Mouse (Mus musculus) forebrain, embryonic 10.5 days (tissue): ENCODE data around the gene Hyou1. TPM values are rescaled to one million over a fixed set of nuclear protein-coding genes. Genes with fewer than 3 reads are reported as not detected.
"Not testable (repeated sequence)": the region's sequence is repeated elsewhere in the genome, so short reads cannot be mapped to it uniquely, and the experiment has no call there.

Experiments
- DNase-seq: peaks from one replicate; pipeline ENCODE4 v3.0.0-alpha.2; 2017; ENCODE audit warnings: low spot score; ENCODE audit errors: extremely low spot score
- H3K27ac ChIP-seq: fragments of 300-500 bp; sonication (generic); 2 replicates; pipeline ENCODE4 v1.5.1; 2016; ENCODE audit warnings: mild to moderate bottlenecking
- H3K27me3 ChIP-seq: fragments of 300-500 bp; sonication (generic); 2 replicates; pipeline ENCODE4 v1.6.1; 2016; ENCODE audit warnings: mild to moderate bottlenecking; ENCODE audit not compliant: poor library complexity, severe bottlenecking
- H3K36me3 ChIP-seq: fragments of 300-500 bp; sonication (generic); replicated peaks from 2 replicates; pipeline ENCODE4 v1.6.1; 2016; ENCODE audit warnings: mild to moderate bottlenecking, moderate library complexity
- H3K4me1 ChIP-seq: fragments of 300-500 bp; sonication (generic); 2 replicates; pipeline ENCODE4 v1.6.1; 2016
- H3K4me3 ChIP-seq: fragments of 300-500 bp; sonication (generic); 2 replicates; pipeline ENCODE4 v1.5.1; 2016; ENCODE audit warnings: mild to moderate bottlenecking, moderate library complexity
- H3K9me3 ChIP-seq: fragments of 300-500 bp; sonication (generic); 2 replicates; pipeline ENCODE4 v1.6.1; 2016; ENCODE audit warnings: mild to moderate bottlenecking, moderate library complexity
- WGBS: fragments of 180-500 bp; shearing (Covaris S2); methylation state at CpG from one replicate; pipeline ENCODE4 v1.1.7; 2016; 5-methylcytosine and 5-hydroxymethylcytosine counted together
- polyA plus RNA-seq: library from polyadenylated mRNA; unstranded; fragments of >200 nt; fragmentation: Nextera tagmentation; extraction: Ambion mirVana; gene quantifications from 2 replicates; pipeline ENCODE4 v1.2.1, GENCODE M21; 2016

Hyou1 gene
- polyA plus RNA-seq, 1 experiment from 2014 or later, result 38.7 TPM

DNA sequence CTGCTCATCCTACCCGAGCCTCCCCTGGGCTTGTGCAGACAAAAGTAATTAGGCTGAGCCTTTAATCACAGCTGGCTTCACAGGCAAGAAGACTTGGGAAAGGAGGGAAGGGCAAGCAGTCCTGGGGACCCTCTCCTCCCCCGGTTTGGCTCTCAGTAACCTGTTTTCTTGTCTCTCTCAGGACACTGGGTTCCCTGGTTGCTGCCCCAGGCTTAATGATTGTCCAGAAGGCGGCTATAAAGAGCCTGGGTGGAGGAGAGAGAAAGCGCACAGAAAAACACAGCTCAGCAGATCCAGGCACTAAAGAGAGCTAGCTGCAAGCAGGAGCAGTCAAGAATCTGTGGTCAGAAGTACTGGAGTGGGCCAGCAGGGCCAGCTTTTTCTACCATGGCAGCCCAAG is 18.8 kb downstream of the Hyou1 start:
- H3K27me3 ChIP-seq, result no peaks in the 10 kb centered on the region
- WGBS, result 18% methylated on average over 4 of the region's 4 CpGs
- no peak for DNase-seq

DNA sequence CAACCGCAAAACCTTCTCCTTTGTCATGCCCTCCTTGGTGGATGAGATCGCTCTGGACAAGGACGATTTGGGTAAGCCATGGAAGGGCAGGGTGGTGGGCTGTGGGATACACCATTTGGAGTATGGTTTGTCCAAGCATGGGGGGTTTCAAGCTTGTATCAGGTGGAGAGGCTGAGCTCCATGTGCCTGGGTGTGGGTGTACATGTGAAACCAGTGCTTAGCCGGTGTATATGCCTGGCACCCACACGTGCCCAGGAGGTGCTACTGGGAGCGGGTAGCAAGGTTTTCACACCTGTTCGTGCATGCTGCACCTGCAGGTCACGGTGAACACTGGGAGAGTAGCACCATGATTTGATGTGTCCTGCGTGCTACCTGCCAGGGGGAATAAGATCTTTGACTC is 19.3 kb downstream of the Hyou1 start:
- Histone ChIP-seq H3K9me3 (no peaks in the 10 kb centered on the region), H3K4me3 (peak overlapping the region; percentile 84; the same call in 1 of the 2 replicates), H3K27ac (peak overlapping the region; percentile 91; the same call in 1 of the 2 replicates), H3K36me3 (peaks cover 50% of the 10 kb centered on the region), H3K27me3 (no peaks in the 10 kb centered on the region), H3K4me1 (peaks cover 37% of the 10 kb centered on the region)
- WGBS, result 83% methylated on average over 9 of the region's 9 CpGs
- DNase-seq, result no peak

More for the DNA sequence above, 18.8 kb downstream of the Hyou1 start:
- no peaks in the 10 kb centered on the region for H3K9me3 ChIP-seq
- peak overlapping the region; percentile 91 for H3K27ac ChIP-seq
- H3K4me1 ChIP-seq, result peaks cover 37% of the 10 kb centered on the region
- peak overlapping the region; percentile 84 for H3K4me3 ChIP-seq
- peaks cover 47% of the 10 kb centered on the region for H3K36me3 ChIP-seq

DNA sequence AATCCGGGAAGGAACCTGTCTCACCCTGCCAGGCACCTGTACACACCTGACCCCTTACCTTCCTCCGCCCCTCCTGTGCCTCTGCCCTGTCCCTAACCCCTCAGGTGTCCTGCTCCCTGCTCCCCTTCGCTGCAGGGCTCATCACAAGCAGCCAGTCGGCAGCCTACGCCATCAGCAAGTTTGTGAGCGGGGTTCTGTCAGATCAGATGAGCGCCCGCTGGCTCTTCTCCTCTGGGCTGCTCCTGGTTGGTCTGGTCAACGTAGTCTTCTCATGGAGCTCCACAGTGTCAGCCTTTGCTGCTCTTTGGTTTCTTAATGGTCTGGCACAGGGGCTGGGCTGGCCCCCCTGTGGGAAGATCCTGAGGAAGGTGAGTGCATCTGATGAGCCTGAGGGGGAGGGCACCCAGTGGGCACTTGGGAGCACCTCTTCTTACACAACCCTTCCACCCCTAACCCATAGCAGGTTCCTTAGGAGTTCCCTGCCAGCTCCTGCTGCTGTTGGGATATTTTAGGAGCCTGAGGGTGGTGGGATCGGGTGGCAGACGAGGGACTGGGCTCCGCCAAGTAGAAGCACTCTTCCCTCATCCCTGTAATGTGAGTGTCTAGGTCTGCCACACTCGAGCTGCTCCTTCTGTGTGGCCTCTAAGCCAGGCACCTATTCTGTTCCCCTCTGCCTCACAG is 20.0 kb downstream of the Hyou1 start:
- 84% methylated on average over 13 of the region's 13 CpGs for WGBS
- Histone ChIP-seq H3K27ac (no peak overlapping the region), H3K4me1 (peaks cover 37% of the 10 kb centered on the region), H3K9me3 (no peaks in the 10 kb centered on the region), H3K27me3 (no peaks in the 10 kb centered on the region), H3K4me3 (peak overlapping the region; percentile 10; the same call in 1 of the 2 replicates), H3K36me3 (peaks cover 57% of the 10 kb centered on the region)
- no peak for DNase-seq

DNA sequence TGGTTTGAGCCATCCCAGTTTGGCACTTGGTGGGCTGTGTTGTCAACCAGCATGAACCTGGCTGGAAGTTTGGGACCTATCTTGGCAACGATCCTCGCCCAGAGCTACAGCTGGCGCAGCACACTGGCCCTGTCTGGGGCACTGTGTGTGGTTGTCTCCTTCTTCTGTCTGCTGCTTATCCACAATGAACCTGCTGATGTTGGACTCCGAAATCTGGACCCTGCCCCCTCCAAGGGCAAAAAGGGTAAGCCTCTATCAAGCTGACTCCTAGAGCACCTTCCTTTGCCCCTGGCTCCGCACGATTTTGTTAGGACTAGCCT is 20.5 kb downstream of the Hyou1 start:
- Histone ChIP-seq H3K27me3 (no peaks in the 10 kb centered on the region), H3K27ac (no peak overlapping the region), H3K4me1 (peaks cover 37% of the 10 kb centered on the region), H3K9me3 (no peaks in the 10 kb centered on the region), H3K36me3 (peaks cover 62% of the 10 kb centered on the region), H3K4me3 (no peak overlapping the region)
- no peak for DNase-seq
- 94% methylated on average over 6 of the region's 6 CpGs for WGBS

DNA sequence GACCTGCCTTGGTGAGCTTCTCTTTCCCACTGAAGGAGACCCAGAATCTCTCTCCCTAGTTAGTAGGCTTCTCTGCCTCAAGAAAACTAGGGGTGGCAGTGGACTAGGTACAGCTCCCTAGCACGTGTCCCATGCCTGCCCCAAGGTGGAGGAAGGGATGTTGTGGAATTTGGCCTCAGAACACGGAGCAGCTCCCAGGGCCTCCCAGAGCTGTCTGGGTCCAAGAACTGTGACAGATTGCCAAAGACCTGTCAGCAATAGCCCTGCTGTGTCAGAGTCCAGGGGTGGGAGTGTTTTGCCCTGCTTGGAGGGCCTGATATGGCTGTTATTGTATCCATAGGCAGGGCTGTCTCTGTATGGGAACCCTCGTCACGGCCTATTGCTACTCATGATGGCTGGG is 21.8 kb downstream of the Hyou1 start:
- no peak for DNase-seq
- Histone ChIP-seq H3K4me3 (no peak overlapping the region), H3K9me3 (no peaks in the 10 kb centered on the region), H3K27me3 (no peaks in the 10 kb centered on the region), H3K27ac (no peak overlapping the region), H3K4me1 (peaks cover 42% of the 10 kb centered on the region), H3K36me3 (peaks cover 73% of the 10 kb centered on the region)
- WGBS, result 90% methylated on average over 4 of the region's 4 CpGs

DNA sequence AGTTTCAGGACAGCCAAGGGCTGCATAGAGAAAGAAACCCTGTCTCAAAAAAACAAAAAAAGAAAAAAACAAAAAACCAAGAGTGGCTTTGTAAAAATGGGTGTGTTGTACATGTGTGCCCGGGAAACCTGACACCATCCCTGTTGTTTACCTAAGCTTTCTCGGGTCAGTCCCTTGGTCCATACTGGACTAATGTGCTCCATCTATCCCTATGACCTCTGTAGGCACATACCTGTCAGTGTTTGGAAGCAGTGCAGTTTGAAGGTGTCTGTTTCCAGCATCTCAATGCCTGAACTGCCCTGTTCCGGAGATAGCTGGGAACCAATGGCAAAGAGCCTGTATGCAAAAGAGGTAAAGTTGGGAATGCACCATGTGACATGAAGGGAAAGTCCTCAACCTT is 25.7 kb downstream of the Hyou1 start:
- 83% methylated on average over 3 of the region's 3 CpGs for WGBS
- H3K4me3 ChIP-seq, result no peak overlapping the region
- no peaks in the 10 kb centered on the region for H3K27me3 ChIP-seq
- H3K36me3 ChIP-seq, result peaks cover 75% of the 10 kb centered on the region
- H3K27ac ChIP-seq, result no peak overlapping the region
- no peak for DNase-seq
- no peaks in the 10 kb centered on the region for H3K9me3 ChIP-seq
- H3K4me1 ChIP-seq, result peaks cover 26% of the 10 kb centered on the region

DNA sequence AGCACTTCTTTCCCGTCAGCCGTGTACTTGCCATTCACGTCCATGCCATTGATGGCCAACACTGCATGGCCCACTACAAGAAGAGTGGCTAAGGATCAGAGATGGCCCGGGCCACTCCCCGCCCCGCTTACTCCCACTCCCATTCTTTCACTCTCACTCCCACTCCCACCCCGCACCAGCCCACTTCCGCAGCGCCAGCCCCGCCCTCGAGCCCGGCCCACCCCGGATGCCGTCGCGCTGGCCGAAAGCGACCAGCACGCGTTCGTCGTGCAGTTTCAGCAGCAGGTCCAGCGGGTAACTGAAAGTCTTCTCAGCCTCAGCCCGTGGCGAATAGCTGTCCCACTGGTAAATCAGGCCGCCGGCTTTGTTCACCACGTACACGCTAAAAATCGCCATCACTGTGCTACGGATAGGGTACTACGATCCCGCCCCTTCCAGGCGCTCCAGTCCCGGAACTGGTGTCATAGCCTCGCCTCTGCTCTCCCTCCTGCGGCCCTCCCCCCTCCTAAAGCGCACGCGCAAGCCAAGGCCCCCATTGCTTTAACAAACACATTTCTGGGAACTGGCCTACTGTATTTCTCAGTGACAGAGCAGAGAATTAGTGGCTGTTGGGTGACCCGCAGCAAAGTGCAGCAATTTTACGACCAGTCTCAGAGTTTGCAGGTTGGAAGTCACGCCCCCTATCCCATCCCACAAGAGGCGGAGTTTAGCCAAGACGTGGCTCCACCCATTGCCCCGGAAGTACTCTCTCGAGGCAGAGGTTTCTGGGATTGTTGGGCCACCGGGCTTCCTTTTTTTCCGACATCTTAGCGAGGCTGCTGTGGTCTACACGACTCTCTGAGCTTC is 27.8 kb downstream of the Hyou1 start, which contains the start of the genes Rps25 and Trappc4:
TSS of gene Rps25 (plus strand) at position 234 of the 846 bp plus-strand sequence.
TSS of gene Trappc4 (minus strand) at position 695 of the 846 bp plus-strand sequence.
- peaks cover 26% of the 10 kb centered on the region for H3K4me1 ChIP-seq
- H3K9me3 ChIP-seq, result no peaks in the 10 kb centered on the region
- peak within 1 kb of the TSS; percentile 92 for H3K4me3 ChIP-seq
- DNase-seq, result peak; percentile 97
- no peaks in the 10 kb centered on the region for H3K27me3 ChIP-seq
- peak within 1 kb of the TSS; percentile 97 for H3K27ac ChIP-seq
- under 1% methylated on average over 51 of the region's 51 CpGs for WGBS
- peaks cover 75% of the 10 kb centered on the region for H3K36me3 ChIP-seq

DNA sequence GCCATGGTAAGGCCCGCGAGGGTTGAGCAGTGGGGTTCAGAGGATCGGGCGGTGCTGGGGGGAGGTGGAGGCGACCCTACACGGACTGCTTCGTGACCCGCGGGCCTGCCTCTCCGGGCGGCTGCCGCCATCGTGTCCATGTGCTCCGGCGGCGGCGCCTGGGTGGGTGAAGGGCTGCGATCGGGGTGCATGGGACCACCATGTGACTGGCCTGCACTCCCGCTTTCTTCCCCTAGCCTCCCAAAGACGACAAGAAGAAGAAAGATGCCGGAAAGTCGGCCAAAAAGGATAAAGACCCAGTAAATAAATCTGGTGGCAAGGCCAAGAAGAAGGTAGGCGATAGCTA is 28.4 kb downstream of the Hyou1 start:
- under 1% methylated on average over 24 of the region's 24 CpGs for WGBS
- Histone ChIP-seq H3K4me1 (peaks cover 26% of the 10 kb centered on the region), H3K27ac (peak overlapping the region; percentile 97), H3K36me3 (peaks cover 75% of the 10 kb centered on the region), H3K4me3 (peak overlapping the region; percentile 92), H3K9me3 (no peaks in the 10 kb centered on the region), H3K27me3 (no peaks in the 10 kb centered on the region)
- no peak for DNase-seq

DNA sequence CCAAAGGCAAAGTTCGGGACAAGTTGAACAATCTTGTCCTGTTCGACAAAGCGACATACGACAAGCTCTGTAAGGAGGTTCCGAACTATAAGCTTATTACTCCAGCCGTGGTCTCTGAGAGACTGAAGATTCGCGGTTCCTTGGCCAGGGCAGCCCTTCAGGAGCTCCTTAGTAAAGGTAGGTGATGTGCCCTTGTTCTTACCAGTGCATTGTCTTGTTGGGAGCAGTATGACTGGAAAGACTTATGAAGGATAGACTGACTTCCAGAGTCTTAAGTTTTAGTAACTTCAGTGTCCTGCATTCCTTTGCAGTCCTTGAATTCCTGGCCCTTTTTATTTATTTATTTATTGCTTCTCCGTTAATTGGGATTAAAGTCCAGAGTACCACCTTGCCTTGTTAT is 29.4 kb downstream of the Hyou1 start:
- DNase-seq, H3K27me3 ChIP-seq, H3K9me3 ChIP-seq: not testable (repeated sequence)
- Histone ChIP-seq H3K36me3 (peaks cover 75% of the 10 kb centered on the region), H3K4me1 (peaks cover 26% of the 10 kb centered on the region), H3K4me3 (peak overlapping the region; percentile 92), H3K27ac (peak overlapping the region; percentile 97; the same call in 1 of the 2 replicates)
- WGBS, result 87% methylated on average over 9 of the region's 9 CpGs

DNA sequence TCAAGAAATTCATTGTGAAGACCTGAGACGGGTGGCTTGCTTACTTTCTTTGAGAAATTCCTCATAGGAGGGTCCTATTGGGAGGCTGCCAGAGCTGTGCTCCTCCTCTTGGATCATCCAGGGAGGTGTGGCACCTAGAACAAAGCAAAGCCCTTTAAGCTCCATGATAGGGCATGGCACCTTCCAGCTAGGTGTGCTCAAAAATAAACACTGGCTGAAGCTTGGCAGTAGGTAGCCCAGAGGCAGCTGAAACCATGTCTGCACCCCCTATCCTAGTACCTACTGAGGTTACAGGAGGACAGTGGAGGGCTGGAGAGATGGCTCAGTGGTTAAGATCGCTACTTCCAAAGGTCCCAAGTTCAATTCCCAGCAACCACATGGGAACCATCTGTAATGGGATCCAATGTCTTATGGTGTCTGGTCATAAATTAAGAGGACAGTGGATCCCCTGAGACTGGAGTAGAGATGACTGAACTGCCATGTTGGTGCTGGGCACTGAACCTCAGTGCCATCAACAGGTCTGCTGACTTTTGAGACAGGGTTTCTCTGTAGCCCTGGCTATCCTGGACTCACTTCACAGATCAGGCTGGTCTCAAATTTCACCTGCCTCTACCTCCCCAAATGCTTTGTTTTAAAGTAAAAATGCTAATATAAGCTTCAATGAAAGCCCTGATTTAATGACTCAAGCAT is 31.5 kb downstream of the Hyou1 start:
- Histone ChIP-seq H3K27me3 (no peaks in the 10 kb centered on the region), H3K4me1 (peaks cover 22% of the 10 kb centered on the region), H3K4me3 (no peak overlapping the region), H3K27ac (no peak overlapping the region), H3K36me3 (peaks cover 73% of the 10 kb centered on the region), H3K9me3 (no peaks in the 10 kb centered on the region)
- no peak for DNase-seq
- WGBS, result 82% methylated on average over 2 of the region's 2 CpGs

DNA sequence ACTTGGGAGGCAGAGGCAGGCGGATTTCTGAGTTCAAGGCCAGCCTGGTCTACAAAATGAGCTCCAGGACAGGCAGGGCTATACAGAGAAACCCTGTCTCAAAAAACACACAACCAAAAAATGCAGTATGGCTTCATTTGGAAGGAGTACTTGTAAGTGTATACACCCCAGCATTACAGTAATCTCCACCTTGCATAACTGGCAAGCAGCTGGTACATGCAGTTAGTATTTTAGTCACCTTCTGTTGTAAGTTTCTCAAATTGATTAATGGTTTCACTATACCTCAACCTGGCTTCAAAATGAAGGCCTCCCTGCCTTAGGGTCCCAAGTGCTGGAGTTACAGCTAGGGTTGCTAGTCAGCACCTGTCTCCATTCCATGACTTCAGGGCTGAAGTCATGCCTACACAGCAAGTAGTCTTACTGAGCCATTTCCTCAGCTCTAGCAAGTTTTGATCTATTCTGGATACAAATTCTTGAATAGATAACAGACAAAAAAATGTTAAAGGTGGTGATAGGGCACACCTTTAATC is 32.4 kb downstream of the Hyou1 start:
- Histone ChIP-seq H3K9me3 (no peaks in the 10 kb centered on the region), H3K36me3 (peaks cover 81% of the 10 kb centered on the region), H3K4me1 (peaks cover 14% of the 10 kb centered on the region), H3K4me3 (no peak overlapping the region), H3K27ac (no peak overlapping the region), H3K27me3 (no peaks in the 10 kb centered on the region)
- 84% methylated on average over 1 of the region's 1 CpGs for WGBS
- no peak for DNase-seq

DNA sequence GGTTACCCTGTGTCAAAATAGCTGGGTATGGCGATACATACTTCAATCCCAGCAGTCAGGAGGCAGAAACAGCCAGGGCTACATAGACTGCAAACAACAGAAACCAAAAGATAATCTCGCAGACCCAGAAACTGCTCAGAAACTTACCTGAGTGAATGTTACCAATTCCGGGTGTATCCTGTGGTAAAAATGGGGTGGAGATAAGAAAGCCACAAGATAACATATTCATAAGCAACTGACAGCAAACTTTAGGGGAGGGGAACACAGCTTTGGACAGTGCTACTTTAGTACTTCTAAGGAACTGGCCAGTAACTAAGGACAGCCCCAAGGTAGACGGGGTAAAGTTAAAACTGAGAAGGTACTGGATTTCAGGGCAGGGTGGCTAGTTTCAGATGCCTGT is 33.0 kb downstream of the Hyou1 start:
- H3K9me3 ChIP-seq, result no peaks in the 10 kb centered on the region
- H3K27me3 ChIP-seq, result no peaks in the 10 kb centered on the region
- peaks cover 81% of the 10 kb centered on the region for H3K36me3 ChIP-seq
- no peak overlapping the region for H3K27ac ChIP-seq
- H3K4me3 ChIP-seq, result no peak overlapping the region
- DNase-seq, result no peak
- peaks cover 18% of the 10 kb centered on the region for H3K4me1 ChIP-seq
- 85% methylated on average over 4 of the region's 4 CpGs for WGBS
